Mouse (Mus musculus) embryonic fibroblast, embryonic 13.5 days (primary cell): ENCODE results near the gene Vmn1r231.

Experiments
- CTCF ChIP-seq: IDR thresholded peaks from 2 replicates; pipeline ENCODE4 v1.5.1; 2011; ENCODE audit warnings: mild to moderate bottlenecking, control low read depth, low read length, moderate library complexity, borderline replicate concordance; ENCODE audit not compliant: insufficient read depth
- POLR2A ChIP-seq: IDR thresholded peaks from 2 replicates; pipeline ENCODE4 v1.6.1; 2011; ENCODE audit warnings: low read depth, mild to moderate bottlenecking, control low read depth, low read length, moderate library complexity

- TF ChIP-seq CTCF (no peak), POLR2A (no peak)
Observed at GRCm38 (mm10) chr17:20946026-20946565, 41.2 kb upstream of the Vmn1r231 start.
